9 mouse cellular contexts compared by ENCODE assay signal in the genomic region with DNA sequence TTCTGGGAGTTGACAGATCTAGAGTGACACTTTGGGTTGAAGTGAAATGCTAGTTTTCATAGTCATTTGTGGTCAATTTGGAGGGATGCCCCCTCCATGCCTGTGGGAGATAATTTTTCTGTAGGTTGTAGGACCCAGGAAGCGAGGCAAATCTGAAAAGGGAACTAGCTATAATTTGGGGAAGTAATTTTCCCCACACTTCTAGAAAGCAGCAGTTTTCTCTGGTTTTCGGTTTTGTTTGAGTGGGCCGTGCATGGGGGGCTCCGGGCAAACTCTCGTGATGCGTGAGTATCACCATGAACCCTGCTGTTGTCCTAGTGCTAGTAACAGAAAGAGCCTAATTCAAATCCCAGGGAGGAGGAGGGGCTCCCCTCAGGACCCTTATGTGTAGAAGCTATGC. TPM values are rescaled to one million over a fixed set of nuclear protein-coding genes. Genes with fewer than 3 reads are reported as not detected.
DNase-seq lines count a peak whose midpoint lies in the region; ATAC-seq and TF ChIP-seq lines count a peak whose summit lies in the region.
"Had no signal": no experiment of that assay in that cellular context is flagged by ENCODE, and none has a peak within 500 bp of the region (broad histone marks: within the 10 kb centered on the region; RNA-seq: fewer than 3 reads in every experiment).

No protein-coding gene starts in this region.

- intact Hi-C loops in gastrocnemius, adult 2 months (cut with DNase I) = no loop called here
- intact Hi-C loops in gastrocnemius, postnatal 36 days (cut with DNase I) = no loop called here

- H3K9me3 ChIP-seq in embryonic facial prominence, embryonic 12.5 days = no peaks in the 10 kb centered on the region
- H3K9me3 ChIP-seq in intestine, postnatal 0 days (ENCODE audit: control insufficient read depth) = no peaks in the 10 kb centered on the region
- H3K9me3 ChIP-seq in midbrain, embryonic 15.5 days = no peaks in the 10 kb centered on the region
- no peaks in the 10 kb centered on the region for H3K9me3 ChIP-seq in kidney, embryonic 16.5 days (ENCODE audit: low read length)

- 89% methylated on average over 6 of the region's 6 CpGs for WGBS in embryonic facial prominence, embryonic 12.5 days
- 90% methylated on average over 6 of the region's 6 CpGs for WGBS in intestine, postnatal 0 days
- 62% methylated on average over 6 of the region's 6 CpGs for WGBS in midbrain, embryonic 15.5 days
- 78% methylated on average over 6 of the region's 6 CpGs for WGBS in kidney, embryonic 16.5 days

- H3K4me3 ChIP-seq in gastrocnemius, adult 2 months = peak overlapping the region; percentile 83
- H3K4me3 ChIP-seq in embryonic facial prominence, embryonic 12.5 days = no peak overlapping the region
- H3K4me3 ChIP-seq in intestine, postnatal 0 days (ENCODE audit: low read depth, low read length) = no peak overlapping the region
- H3K4me3 ChIP-seq in midbrain, embryonic 15.5 days = no peak overlapping the region
- no peak overlapping the region for H3K4me3 ChIP-seq in kidney, embryonic 16.5 days (ENCODE audit: low read length)

- no peak overlapping the region for H3K4me2 ChIP-seq in embryonic facial prominence, embryonic 12.5 days (replicated peaks)
- no peak overlapping the region for H3K4me2 ChIP-seq in intestine, postnatal 0 days (replicated peaks; ENCODE audit: low read depth)
- H3K4me2 ChIP-seq in midbrain, embryonic 15.5 days = peak overlapping the region; percentile 40
- H3K4me2 ChIP-seq in kidney, embryonic 16.5 days (replicated peaks; ENCODE audit: low read depth, low read length) = no peak overlapping the region

- H3K9ac ChIP-seq in embryonic facial prominence, embryonic 12.5 days = no peak overlapping the region
- H3K9ac ChIP-seq in intestine, postnatal 0 days (ENCODE audit: low read depth, low read length) = no peak overlapping the region
- H3K9ac ChIP-seq in midbrain, embryonic 15.5 days = no peak overlapping the region
- no peak overlapping the region for H3K9ac ChIP-seq in kidney, embryonic 16.5 days (replicated peaks; ENCODE audit: low read length)

- TF ChIP-seq CTCF in gastrocnemius, adult 2 months (IDR thresholded peaks at IDR 0.05) = no peak
- no peak for TF ChIP-seq CTCF in intestine, postnatal 0 days (IDR thresholded peaks at IDR 0.05; ENCODE audit: low read depth)

- DNase-seq in gastrocnemius, adult 2 months = no peak
- no peak for DNase-seq in gastrocnemius, postnatal 36 days
- no peak for DNase-seq in adrenal gland, adult 2 months
- DNase-seq in adrenal gland, postnatal 4 days (ENCODE audit: low spot score in 2 of 2) = no peak
- DNase-seq: kidney, postnatal 36 days had no signal

- peak overlapping the region; percentile 99 for H3K27ac ChIP-seq in gastrocnemius, adult 2 months
- peak overlapping the region; percentile 79 for H3K27ac ChIP-seq in embryonic facial prominence, embryonic 12.5 days
- H3K27ac ChIP-seq in intestine, postnatal 0 days (ENCODE audit: low read depth, low read length) = 0 out of 2 replicates have a peak overlapping the region, but pooled peaks have one; percentile 28
- H3K27ac ChIP-seq in midbrain, embryonic 15.5 days = peak overlapping the region; percentile 80
- no peak overlapping the region for H3K27ac ChIP-seq in kidney, embryonic 16.5 days (ENCODE audit: low read length)

- H3K36me3 ChIP-seq in embryonic facial prominence, embryonic 12.5 days = 0 out of 2 replicates have a peak, but pooled peaks cover 5% of the 10 kb centered on the region
- H3K36me3 ChIP-seq in intestine, postnatal 0 days (ENCODE audit: control insufficient read depth, insufficient read depth) = no peaks in the 10 kb centered on the region; the same call in 1 of the 2 replicates
- H3K36me3 ChIP-seq in midbrain, embryonic 15.5 days (replicated peaks) = no peaks in the 10 kb centered on the region
- 0 out of 2 replicates have a peak, but pooled peaks cover 3% of the 10 kb centered on the region for H3K36me3 ChIP-seq in kidney, embryonic 16.5 days (ENCODE audit: insufficient read depth, low read length)

- peaks cover 77% of the 10 kb centered on the region for H3K4me1 ChIP-seq in embryonic facial prominence, embryonic 12.5 days
- H3K4me1 ChIP-seq in intestine, postnatal 0 days (replicated peaks; ENCODE audit: control insufficient read depth, insufficient read depth, low read length) = peaks cover 20% of the 10 kb centered on the region
- peaks cover 96% of the 10 kb centered on the region for H3K4me1 ChIP-seq in midbrain, embryonic 15.5 days
- H3K4me1 ChIP-seq in kidney, embryonic 16.5 days (ENCODE audit: insufficient read depth, low read length) = peaks cover 57% of the 10 kb centered on the region

- no peaks in the 10 kb centered on the region for H3K27me3 ChIP-seq in embryonic facial prominence, embryonic 12.5 days
- no peaks in the 10 kb centered on the region for H3K27me3 ChIP-seq in intestine, postnatal 0 days (replicated peaks; ENCODE audit: control insufficient read depth, insufficient read depth, low read length)
- H3K27me3 ChIP-seq in midbrain, embryonic 15.5 days (replicated peaks) = no peaks in the 10 kb centered on the region
- no peaks in the 10 kb centered on the region for H3K27me3 ChIP-seq in kidney, embryonic 16.5 days (ENCODE audit: insufficient read depth, low read length)

- no peak for ATAC-seq in embryonic facial prominence, embryonic 12.5 days (ENCODE audit: insufficient number of reproducible peaks, insufficient read depth, low FRiP score, low TSS enrichment)
- ATAC-seq in intestine, postnatal 0 days = no peak
- ATAC-seq in midbrain, embryonic 15.5 days (replicated peaks) = no peak
- no peak for ATAC-seq in kidney, embryonic 16.5 days (ENCODE audit: low FRiP score, low TSS enrichment)

RNA-seq across cellular contexts. Expression of gene Psap, which starts 6.8 kb away (rescaled TPM):
- 100 to 1,000 TPM; 730 to 837 TPM for total RNA-seq in gastrocnemius, adult 2 months (2021)
- total RNA-seq in gastrocnemius, postnatal 36 days (2021) = 100 to 1,000 TPM; 685 to 809 TPM
- polyA plus RNA-seq in embryonic facial prominence, embryonic 12.5 days (2016; fragmentation: Nextera tagmentation; extraction: Ambion mirVana) = 75.7 and 77.6 TPM in 2 replicates
- 135 and 137 TPM in 2 replicates for polyA plus RNA-seq in intestine, postnatal 0 days (2015; fragmentation: Nextera tagmentation; extraction: Ambion mirVana)
- 169 and 192 TPM in 2 replicates for polyA plus RNA-seq in midbrain, embryonic 15.5 days (2015; fragmentation: Nextera tagmentation; extraction: Ambion mirVana)
- total RNA-seq in adrenal gland, adult 2 months (2021) = 1,000 to 10,000 TPM; 1,081 to 1,299 TPM
- 1,236 and 1,342 TPM in 2 replicates for polyA plus RNA-seq in adrenal gland, adult 2 months (2012; rRNA removed)
- polyA plus RNA-seq in kidney, embryonic 16.5 days (2015; fragmentation: Nextera tagmentation; extraction: Ambion mirVana) = 145 and 166 TPM in 2 replicates
- total RNA-seq in adrenal gland, postnatal 4 days (2021) = 100 to 1,000 TPM; 671 to 696 TPM
